ENCODE assay signal across 8 mouse cellular contexts in genomic region chr5:136929073-136929472, GRCm38 (mm10). TPM values are rescaled to one million over a fixed set of nuclear protein-coding genes. Genes with fewer than 3 reads are reported as not detected.
A peak's percentile ranks its signal among the peaks of the same experiment; 100 is the strongest.
DNase-seq lines count a peak whose midpoint lies in the region; ATAC-seq and TF ChIP-seq lines count a peak whose summit lies in the region.

No protein-coding gene starts in this region.

- H3K4me2 ChIP-seq in forebrain, embryonic 15.5 days (replicated peaks): no peak overlapping the region
- H3K4me2 ChIP-seq in liver, postnatal 0 days (ENCODE audit: low read depth, low read length): no peak overlapping the region

- ATAC-seq in forebrain, embryonic 15.5 days (replicated peaks): peak; percentile 79
- peak; percentile 79 for ATAC-seq in liver, postnatal 0 days
- peak; percentile 84 for ATAC-seq in neutrophil, adult 5-6 weeks (ENCODE audit: extremely low read depth, insufficient number of reproducible peaks, low FRiP score, poor library complexity, severe bottlenecking)

- peak; percentile 96 for TF ChIP-seq CTCF in liver, postnatal 0 days (IDR thresholded peaks at IDR 0.05; ENCODE audit: low read depth)

- no peaks in the 10 kb centered on the region for H3K36me3 ChIP-seq in forebrain, embryonic 15.5 days
- no peaks in the 10 kb centered on the region for H3K36me3 ChIP-seq in liver, postnatal 0 days (replicated peaks; ENCODE audit: insufficient read depth, low read length)

- H3K4me1 ChIP-seq in forebrain, embryonic 15.5 days: no peaks in the 10 kb centered on the region
- H3K4me1 ChIP-seq in liver, postnatal 0 days (ENCODE audit: insufficient read depth): 0 out of 2 replicates have a peak, but pooled peaks cover 2% of the 10 kb centered on the region

- intact Hi-C loops in heart, postnatal 25 days (cut with DNase I): loop anchor here (1.0 kb wide), 1 partner anchor 41 kb away; no protein-coding TSS in a partner anchor

- H3K4me3 ChIP-seq in forebrain, embryonic 15.5 days: no peak overlapping the region
- no peak overlapping the region for H3K4me3 ChIP-seq in liver, postnatal 0 days (ENCODE audit: low read depth, low read length)

- WGBS in forebrain, embryonic 15.5 days: 18% methylated on average over 4 of the region's 4 CpGs
- WGBS in large intestine, adult 2 months: 16% methylated on average over 4 of the region's 4 CpGs
- WGBS in liver, postnatal 0 days (ENCODE audit: insufficient replicate concordance): 26% methylated on average over 4 of the region's 4 CpGs

- no peaks in the 10 kb centered on the region for H3K27me3 ChIP-seq in forebrain, embryonic 15.5 days
- no peaks in the 10 kb centered on the region for H3K27me3 ChIP-seq in liver, postnatal 0 days (ENCODE audit: insufficient read depth, low read length)

- no peak for TF ChIP-seq EP300 in liver, postnatal 0 days (IDR thresholded peaks at IDR 0.05; ENCODE audit: low read depth)

- H3K27ac ChIP-seq in forebrain, embryonic 15.5 days (replicated peaks): peak overlapping the region; percentile 39; the same call in 1 of the 2 replicates
- H3K27ac ChIP-seq in liver, postnatal 0 days (ENCODE audit: low read depth): no peak overlapping the region

- H3K9me3 ChIP-seq in forebrain, embryonic 15.5 days: no peaks in the 10 kb centered on the region
- H3K9me3 ChIP-seq in liver, postnatal 0 days (ENCODE audit: low read length): no peaks in the 10 kb centered on the region

- peak; percentile 89 for DNase-seq in ES-CJ7 (ENCODE audit: low read depth, low spot score)
- DNase-seq in cerebellum, adult 11 months: peak; percentile 65
- peak; percentile 33 for DNase-seq in heart, postnatal 25 days (ENCODE audit: low spot score)
- DNase-seq in large intestine, adult 2 months (ENCODE audit: low read depth, low spot score): peak; percentile 67
- DNase-seq in liver, postnatal 0 days: peak; percentile 88
- DNase-seq in testis, postnatal 10 days (ENCODE audit: low spot score): peak; percentile 89

- H3K9ac ChIP-seq in forebrain, embryonic 15.5 days (replicated peaks): peak overlapping the region; percentile 30
- no peak overlapping the region for H3K9ac ChIP-seq in liver, postnatal 0 days (replicated peaks)

RNA-seq across cellular contexts. Expression of gene Ift22, which starts 21.1 kb away (rescaled TPM):
- polyA plus RNA-seq in forebrain, embryonic 15.5 days (2015; fragmentation: Nextera tagmentation; extraction: Ambion mirVana): 116 and 124 TPM in 2 replicates
- 1 to 10 TPM; 8.8 to 8.9 TPM for total RNA-seq in heart, postnatal 25 days (2021)
- 25.1 and 26.3 TPM in 2 replicates for polyA plus RNA-seq in large intestine, adult 2 months (2012; rRNA removed)
- polyA plus RNA-seq in liver, postnatal 0 days (2015; fragmentation: Nextera tagmentation; extraction: Ambion mirVana): 9.8 and 11.5 TPM in 2 replicates
- 4.4 and 8.8 TPM in 2 replicates for total RNA-seq in neutrophil, adult 5-6 weeks (2017)

RNA-seq across cellular contexts. Expression of gene Fis1, which starts 24.0 kb away (rescaled TPM):
- polyA plus RNA-seq in forebrain, embryonic 15.5 days (2015; fragmentation: Nextera tagmentation; extraction: Ambion mirVana): 336 and 351 TPM in 2 replicates
- 100 to 1,000 TPM; 172 to 177 TPM for total RNA-seq in heart, postnatal 25 days (2021)
- 229 and 235 TPM in 2 replicates for polyA plus RNA-seq in large intestine, adult 2 months (2012; rRNA removed)
- 173 and 176 TPM in 2 replicates for polyA plus RNA-seq in liver, postnatal 0 days (2015; fragmentation: Nextera tagmentation; extraction: Ambion mirVana)
- total RNA-seq in neutrophil, adult 5-6 weeks (2017): 95.6 and 118 TPM in 2 replicates

RNA-seq across cellular contexts. Expression of gene Cldn15, which starts 37.3 kb away (rescaled TPM):
- 0.10 and 0.28 TPM in 2 replicates for polyA plus RNA-seq in forebrain, embryonic 15.5 days (2015; fragmentation: Nextera tagmentation; extraction: Ambion mirVana)
- total RNA-seq in heart, postnatal 25 days (2021): 10 to 100 TPM in 1 of 2 experiments, 1 to 10 TPM in 1; 8.9 to 10.4 TPM
- 434 and 763 TPM in 2 replicates for polyA plus RNA-seq in large intestine, adult 2 months (2012; rRNA removed)
- 6.7 and 7.0 TPM in 2 replicates for polyA plus RNA-seq in liver, postnatal 0 days (2015; fragmentation: Nextera tagmentation; extraction: Ambion mirVana)
- total RNA-seq in neutrophil, adult 5-6 weeks (2017): 1.2 and 3.0 TPM in 2 replicates

RNA-seq across cellular contexts. Expression of gene Col26a1, which starts 46.1 kb away (rescaled TPM):
- 14.8 and 15.3 TPM in 2 replicates for polyA plus RNA-seq in forebrain, embryonic 15.5 days (2015; fragmentation: Nextera tagmentation; extraction: Ambion mirVana)
- 1 to 10 TPM; 2.7 to 2.8 TPM for total RNA-seq in heart, postnatal 25 days (2021)
- 0.15 and 0.16 TPM in 2 replicates for polyA plus RNA-seq in large intestine, adult 2 months (2012; rRNA removed)
- 0.12 TPM in 1 of 2 replicates, not detected in the other for polyA plus RNA-seq in liver, postnatal 0 days (2015; fragmentation: Nextera tagmentation; extraction: Ambion mirVana)
- not detected in 2 replicates for total RNA-seq in neutrophil, adult 5-6 weeks (2017)

RNA-seq across cellular contexts. Expression of gene Plod3, which starts 57.7 kb away (rescaled TPM):
- 28.8 and 35.6 TPM in 2 replicates for polyA plus RNA-seq in forebrain, embryonic 15.5 days (2015; fragmentation: Nextera tagmentation; extraction: Ambion mirVana)
- total RNA-seq in heart, postnatal 25 days (2021): 10 to 100 TPM; 37.5 to 40.4 TPM
- 29.6 and 33.8 TPM in 2 replicates for polyA plus RNA-seq in large intestine, adult 2 months (2012; rRNA removed)
- polyA plus RNA-seq in liver, postnatal 0 days (2015; fragmentation: Nextera tagmentation; extraction: Ambion mirVana): 7.6 and 8.8 TPM in 2 replicates
- total RNA-seq in neutrophil, adult 5-6 weeks (2017): 76.2 TPM in 2 replicates

Comparison
In these comparisons a context has a peak if more than half of its experiments do, and no peak if none do; other contexts are left out.
1. DNase-seq: peak in every context shown above with its lines; median percentile 89 in ES-CJ7; 89 in testis, postnatal 10 days; 88 in liver, postnatal 0 days; 67 in large intestine, adult 2 months; 65 in cerebellum, adult 11 months; 33 in heart, postnatal 25 days.
2. RNA of gene Cldn15, which starts 37.3 kb away (polyA plus RNA-seq): 434 to 763 TPM in large intestine, adult 2 months; 6.7 to 7.0 TPM in liver, postnatal 0 days and 0.10 to 0.28 TPM in forebrain, embryonic 15.5 days; every median in the first group is over 10 times any median in the second.
3. Peak in every context shown above with its lines, with median percentiles within 50 percentile points of each other: ATAC-seq.